In the genomic region with DNA sequence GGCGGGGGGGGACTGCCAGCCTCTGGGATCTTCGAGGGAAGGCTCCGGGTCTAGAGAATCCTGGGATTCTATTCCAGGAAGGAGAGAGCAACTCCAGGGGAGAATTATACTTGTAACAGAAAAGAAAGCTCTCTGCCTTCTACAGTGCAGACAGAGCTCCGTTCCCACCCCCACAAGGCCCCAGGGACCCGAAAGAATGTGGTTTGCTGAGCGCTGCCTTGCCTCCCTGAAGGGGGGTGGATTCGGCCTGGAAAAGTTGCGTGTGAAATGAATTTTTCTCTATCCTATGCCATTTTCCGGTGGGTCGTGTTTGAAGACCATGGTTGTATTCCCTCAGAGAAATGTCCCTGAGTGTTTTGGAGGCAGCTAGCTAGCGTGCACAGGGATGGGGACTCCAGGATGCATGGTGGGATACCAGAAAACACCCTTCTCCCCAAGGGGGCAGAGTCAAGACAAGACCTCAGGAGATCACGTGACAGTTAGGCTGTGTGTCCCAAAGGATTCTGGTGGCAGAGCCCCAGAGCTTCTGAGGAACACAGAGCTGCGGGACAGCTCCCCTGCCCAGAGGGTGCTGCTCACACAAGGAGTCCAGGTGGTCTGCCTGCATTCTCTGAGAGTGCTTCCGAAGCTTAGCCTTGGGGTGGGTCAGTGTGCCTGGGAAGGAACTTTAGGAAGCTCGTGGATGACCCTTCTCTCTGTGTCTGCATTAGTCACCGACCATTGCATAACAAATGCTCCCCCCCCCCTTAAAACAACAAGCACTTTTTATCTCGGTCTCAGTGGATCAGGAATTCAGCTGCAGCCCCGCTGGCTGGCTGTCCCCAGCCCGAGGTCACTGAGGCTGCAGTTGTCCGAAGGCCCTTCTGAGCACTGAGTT, we compare ENCODE assay signal across 8 mouse cellular contexts. TPM values are rescaled to one million over a fixed set of nuclear protein-coding genes. Genes with fewer than 3 reads are reported as not detected.
DNase-seq lines count a peak whose midpoint lies in the region; ATAC-seq and TF ChIP-seq lines count a peak whose summit lies in the region.

No protein-coding gene starts in this region.

- peak overlapping the region; percentile 52 for H3K27ac ChIP-seq in spleen, adult 2 months (ENCODE audit: insufficient read depth, low read length)
- H3K27ac ChIP-seq in forebrain, embryonic 16.5 days (ENCODE audit: low read length) = peak overlapping the region; percentile 34; the same call in 1 of the 2 replicates
- peak overlapping the region; percentile 86 for H3K27ac ChIP-seq in hindbrain, embryonic 10.5 days
- peak overlapping the region; percentile 91 for H3K27ac ChIP-seq in limb, embryonic 14.5 days (replicated peaks; ENCODE audit: low read depth, low read length)

- no peaks in the 10 kb centered on the region for H3K9me3 ChIP-seq in forebrain, embryonic 16.5 days (ENCODE audit: control insufficient read depth, low read length)
- H3K9me3 ChIP-seq in hindbrain, embryonic 10.5 days = no peaks in the 10 kb centered on the region
- H3K9me3 ChIP-seq in limb, embryonic 14.5 days (ENCODE audit: control insufficient read depth, low read length) = no peaks in the 10 kb centered on the region

- H3K4me1 ChIP-seq in spleen, adult 2 months (ENCODE audit: control insufficient read depth, insufficient read depth, insufficient read length) = peaks cover 10% of the 10 kb centered on the region; the same call in 1 of the 2 replicates
- H3K4me1 ChIP-seq in forebrain, embryonic 16.5 days (replicated peaks; ENCODE audit: control insufficient read depth, insufficient read depth, low read length) = peaks cover 33% of the 10 kb centered on the region
- H3K4me1 ChIP-seq in hindbrain, embryonic 10.5 days (replicated peaks) = peaks cover 69% of the 10 kb centered on the region
- peaks cover 45% of the 10 kb centered on the region for H3K4me1 ChIP-seq in limb, embryonic 14.5 days (ENCODE audit: control insufficient read depth, insufficient read depth, low read length)

- peaks cover 12% of the 10 kb centered on the region for H3K27me3 ChIP-seq in spleen, adult 2 months (ENCODE audit: control insufficient read depth, insufficient read depth, low read length)
- H3K27me3 ChIP-seq in forebrain, embryonic 16.5 days (replicated peaks; ENCODE audit: control insufficient read depth, insufficient read depth, low read length) = no peaks in the 10 kb centered on the region
- peaks cover 29% of the 10 kb centered on the region for H3K27me3 ChIP-seq in hindbrain, embryonic 10.5 days (ENCODE audit: insufficient read depth, poor library complexity, severe bottlenecking)
- H3K27me3 ChIP-seq in limb, embryonic 14.5 days (ENCODE audit: control insufficient read depth, insufficient read depth, low read length) = no peaks in the 10 kb centered on the region
- no peaks in the 10 kb centered on the region for H3K27me3 ChIP-seq in myocyte (ENCODE audit: control insufficient read depth, insufficient read depth, insufficient read length)

- no peak for DNase-seq in spleen, adult 2 months (ENCODE audit: low read depth in 1 of 2, low spot score in 2 of 2)
- DNase-seq in spleen, postnatal 14 days (ENCODE audit: low spot score in 2 of 2) = no peak
- DNase-seq in hindbrain, embryonic 10.5 days (ENCODE audit: low spot score) = peak; percentile 48
- DNase-seq in limb, embryonic 14.5 days (ENCODE audit: low spot score) = peak; percentile 88
- no peak for DNase-seq in c-Kit-positive CD71-positive TER-119-positive erythroid progenitor cells, embryonic 14.5 days (ENCODE audit: low spot score)
- no peak for DNase-seq in retina, postnatal 1 day

- no peak for ATAC-seq in forebrain, embryonic 16.5 days
- peak; percentile 42; the same call in 1 of the 2 replicates for ATAC-seq in limb, embryonic 14.5 days (ENCODE audit: low FRiP score, low read depth)

- H3K9ac ChIP-seq in forebrain, embryonic 16.5 days (replicated peaks; ENCODE audit: low read depth, low read length) = 0 out of 2 replicates have a peak overlapping the region, but pooled peaks have one; percentile 9
- H3K9ac ChIP-seq in limb, embryonic 14.5 days (ENCODE audit: low read depth, low read length, severe bottlenecking) = peak overlapping the region; percentile 40

- 38% methylated on average over 20 of the region's 20 CpGs for WGBS in spleen, adult 2 months
- WGBS in forebrain, embryonic 16.5 days = 21% methylated on average over 20 of the region's 20 CpGs
- WGBS in hindbrain, embryonic 10.5 days = 11% methylated on average over 20 of the region's 20 CpGs
- 11% methylated on average over 19 of the region's 20 CpGs for WGBS in limb, embryonic 14.5 days

- no peak overlapping the region for H3K4me3 ChIP-seq in spleen, adult 2 months (ENCODE audit: extremely low read depth, insufficient read depth, insufficient read length)
- no peak overlapping the region for H3K4me3 ChIP-seq in forebrain, embryonic 16.5 days (replicated peaks; ENCODE audit: low read length)
- H3K4me3 ChIP-seq in hindbrain, embryonic 10.5 days = peak overlapping the region; percentile 18; the same call in 1 of the 2 replicates
- H3K4me3 ChIP-seq in limb, embryonic 14.5 days (replicated peaks; ENCODE audit: low read length) = no peak overlapping the region; the same call in 1 of the 2 replicates
- H3K4me3 ChIP-seq in myocyte = peak overlapping the region; percentile 6

- H3K36me3 ChIP-seq in spleen, adult 2 months (ENCODE audit: control insufficient read depth, insufficient read depth, low read length) = no peaks in the 10 kb centered on the region
- H3K36me3 ChIP-seq in forebrain, embryonic 16.5 days (ENCODE audit: control insufficient read depth, insufficient read depth) = no peaks in the 10 kb centered on the region
- H3K36me3 ChIP-seq in hindbrain, embryonic 10.5 days = no peaks in the 10 kb centered on the region
- H3K36me3 ChIP-seq in limb, embryonic 14.5 days (ENCODE audit: control insufficient read depth, insufficient read depth, low read length) = no peaks in the 10 kb centered on the region
- H3K36me3 ChIP-seq in myocyte (ENCODE audit: control insufficient read depth, insufficient read depth) = no peaks in the 10 kb centered on the region

- H3ac ChIP-seq in myocyte (ENCODE audit: control insufficient read depth, insufficient read length) = no peak overlapping the region

- TF ChIP-seq CTCF in spleen, adult 2 months (IDR thresholded peaks at IDR 0.05; ENCODE audit: extremely low read depth, insufficient read depth, insufficient read length, insufficient replicate concordance) = no peak

- H3K4me2 ChIP-seq in forebrain, embryonic 16.5 days (ENCODE audit: low read length) = no peak overlapping the region
- H3K4me2 ChIP-seq in limb, embryonic 14.5 days (replicated peaks; ENCODE audit: low read depth, low read length, severe bottlenecking) = peak overlapping the region; percentile 41
- H3K4me2 ChIP-seq in myocyte (ENCODE audit: low read depth) = peak overlapping the region; percentile 69

- no peak for TF ChIP-seq POLR2A in spleen, adult 2 months (IDR thresholded peaks at IDR 0.05; ENCODE audit: low read depth, low read length)
- TF ChIP-seq POLR2A in limb, embryonic 14.5 days (IDR thresholded peaks at IDR 0.05; ENCODE audit: borderline replicate concordance, extremely low read depth, insufficient read depth, insufficient read length) = no peak
- peak; percentile 56 for TF ChIP-seq POLR2A in myocyte (IDR thresholded peaks at IDR 0.05; ENCODE audit: insufficient read length, low read depth)

- H3K79me2 ChIP-seq in myocyte (ENCODE audit: control insufficient read depth, insufficient read depth) = no peaks in the 10 kb centered on the region

TF ChIP-seq in myocyte, 11 proteins besides CTCF, POLR2A, EP300 and RAD21:
- TF ChIP-seq E2F4 (IDR thresholded peaks at IDR 0.05; ENCODE audit: insufficient read depth) (no peak), USF1 (IDR thresholded peaks at IDR 0.05; ENCODE audit: low read depth) (peak; percentile 97), MYOD1 (IDR thresholded peaks at IDR 0.05; ENCODE audit: control insufficient read depth in 1 of 3, insufficient read length in 2 of 3, low read depth in 2 of 3) (no peak), SRF (IDR thresholded peaks at IDR 0.05; ENCODE audit: control insufficient read depth, insufficient read length, low read depth) (no peak), REST (IDR thresholded peaks at IDR 0.05; ENCODE audit: insufficient read depth, insufficient read length) (peak; percentile 20), MAX (IDR thresholded peaks at IDR 0.05; ENCODE audit: low read depth) (no peak), TCF3 (IDR thresholded peaks at IDR 0.05; ENCODE audit: insufficient read length, low read depth) (no peak), MYOG (IDR thresholded peaks at IDR 0.05; ENCODE audit: control insufficient read depth in 1 of 3, insufficient read depth in 1 of 3, insufficient read length in 2 of 3, low read depth in 2 of 3) (peak in 1 of 3 experiments; percentile 11), POLR2AphosphoS2 (IDR thresholded peaks at IDR 0.05; ENCODE audit: insufficient read length, low read depth) (peak; percentile 58), CEBPB (IDR thresholded peaks at IDR 0.05; ENCODE audit: insufficient read depth, poor library complexity, severe bottlenecking) (peak; percentile 83), TCF12 (IDR thresholded peaks at IDR 0.05; ENCODE audit: insufficient read depth, poor library complexity, severe bottlenecking) (no peak)
TF ChIP-seq in myocyte: peak in this region for 5.

RNA-seq across cellular contexts. Expression of a gene that starts 6.4 kb away (rescaled TPM):
- 0.85 and 1.5 TPM in 2 replicates for polyA plus RNA-seq in spleen, adult 2 months (2012; rRNA removed)
- polyA plus RNA-seq in forebrain, embryonic 16.5 days (2015; fragmentation: Nextera tagmentation; extraction: Ambion mirVana) = 0.89 and 0.93 TPM in 2 replicates
- 0.33 and 0.47 TPM in 2 replicates for polyA plus RNA-seq in hindbrain, embryonic 10.5 days (2016; fragmentation: Nextera tagmentation; extraction: Ambion mirVana)
- 1.2 and 1.3 TPM in 2 replicates for polyA plus RNA-seq in limb, embryonic 14.5 days (2012; rRNA removed)
- 2.2 and 3.1 TPM in 2 replicates for polyA plus RNA-seq in limb, embryonic 14.5 days (2014; fragmentation: Nextera tagmentation; extraction: Ambion mirVana)
- 0.77 TPM for polyA plus RNA-seq in myocyte (2012; fragmentation: generic; extraction: Trizol)

Comparison
In these comparisons a context has a peak if more than half of its experiments do, and no peak if none do; other contexts are left out.
1. DNase-seq: peak in hindbrain, embryonic 10.5 days (single experiment) and limb, embryonic 14.5 days (single experiment); none in spleen, adult 2 months (0 of 2), spleen, postnatal 14 days (0 of 2), c-Kit-positive CD71-positive TER-119-positive erythroid progenitor cells, embryonic 14.5 days (single experiment) and retina, postnatal 1 day (single experiment).
2. H3K27ac ChIP-seq: peak in every context shown above with its lines; median percentile 91 in limb, embryonic 14.5 days; 86 in hindbrain, embryonic 10.5 days; 52 in spleen, adult 2 months; 34 in forebrain, embryonic 16.5 days.
3. H3K4me3 ChIP-seq: peak in hindbrain, embryonic 10.5 days (single experiment) and myocyte (single experiment); none in spleen, adult 2 months (single experiment), forebrain, embryonic 16.5 days (single experiment) and limb, embryonic 14.5 days (single experiment).